Mouse (Mus musculus): Measurements from ENCODE around the gene Atrnl1. TPM values are rescaled to one million over a fixed set of nuclear protein-coding genes. Genes with fewer than 3 reads are reported as not detected.
"Not testable (repeated sequence)": the region's sequence is repeated elsewhere in the genome, so short reads cannot be mapped to it uniquely, and the experiment has no call there.

Gene Atrnl1
- polyA plus RNA-seq, 2 experiments from 2014 or later = 0.13 to 0.33 TPM

DNA sequence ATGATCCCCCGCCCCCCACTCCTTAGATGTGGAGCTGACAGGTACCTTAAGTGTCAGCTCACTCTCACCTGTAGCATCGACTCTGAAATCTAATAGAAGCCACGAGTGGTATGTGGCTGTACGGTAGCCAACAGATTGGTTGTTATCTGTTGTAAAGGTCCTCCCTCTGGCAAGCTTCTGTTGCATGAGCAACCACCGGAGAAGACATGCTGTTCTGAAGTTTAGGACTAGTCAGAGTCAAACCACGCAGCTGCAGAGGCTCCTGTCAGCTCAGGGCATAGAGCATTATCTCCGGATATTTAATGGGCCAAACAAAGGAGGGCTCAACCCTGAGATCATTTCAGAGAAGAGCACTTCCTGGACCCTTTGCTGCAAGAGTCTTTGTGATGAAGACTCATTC is 222.2 kb downstream of the Atrnl1 start:
- no peak for ATAC-seq

GRCm38 (mm10) chr19:57837882-57838281 is 227.0 kb downstream of the Atrnl1 start:
- ATAC-seq = no peak

DNA sequence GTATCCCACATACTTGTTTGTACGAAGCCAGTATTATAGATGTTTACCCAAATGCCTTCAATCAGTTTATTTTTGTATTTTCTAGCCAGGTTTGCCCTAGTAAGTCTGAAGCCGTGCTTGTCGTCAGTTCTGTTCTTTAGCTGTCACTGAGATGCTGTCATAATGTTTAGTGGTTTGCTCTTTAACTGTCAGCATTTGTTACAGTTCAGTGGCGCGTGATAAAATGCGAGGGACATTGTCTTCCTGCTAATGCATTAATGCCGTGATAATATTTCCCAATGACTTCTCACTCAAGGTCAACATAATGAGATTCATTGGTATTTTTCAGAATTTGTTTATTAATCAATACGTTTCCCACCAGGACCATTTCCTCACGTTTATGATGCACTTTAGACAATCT is 227.7 kb downstream of the Atrnl1 start:
- no peak for ATAC-seq

DNA sequence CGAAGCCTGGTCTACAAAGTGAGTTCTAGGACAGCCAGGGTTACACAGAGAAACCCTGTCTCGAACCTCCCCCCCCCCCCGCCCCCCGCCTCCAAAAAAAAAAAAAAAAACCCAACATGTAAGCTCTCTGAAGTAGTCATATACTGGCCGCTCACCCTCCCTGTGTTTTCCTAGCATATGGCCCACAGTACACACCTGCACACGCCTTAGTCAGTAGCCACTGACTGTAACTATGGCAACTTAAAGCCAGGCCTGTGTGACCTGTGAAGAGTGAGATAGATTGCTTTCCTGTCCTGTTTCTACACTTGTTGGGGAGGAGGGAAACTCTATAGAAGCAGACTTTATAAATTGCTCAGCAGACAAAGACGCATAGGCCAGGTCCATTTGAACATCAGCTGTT is 239.1 kb downstream of the Atrnl1 start:
- ATAC-seq = no peak

- ATAC-seq = no peak
Observed at GRCm38 (mm10) chr19:57868350-57868749, 257.5 kb downstream of the Atrnl1 start.

DNA sequence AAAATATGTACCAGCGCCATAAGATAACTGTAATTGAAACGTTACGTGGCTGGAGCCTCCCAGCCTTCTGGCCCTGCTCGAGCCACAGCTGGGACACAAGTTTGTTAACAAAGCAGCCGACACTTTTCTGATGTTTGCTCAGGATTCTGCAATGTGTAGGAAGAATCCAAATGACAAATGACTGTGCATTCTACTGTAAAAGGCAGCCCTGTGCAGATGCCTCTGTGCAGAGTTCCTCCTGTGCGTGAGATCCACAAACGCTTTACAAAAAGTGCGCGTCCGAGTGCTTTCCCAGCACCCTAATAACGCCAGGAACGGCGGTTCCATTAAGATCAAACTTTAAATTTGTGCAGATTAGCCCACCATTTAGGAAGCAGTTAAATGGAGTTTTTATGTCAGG is 260.0 kb downstream of the Atrnl1 start:
- no peak for ATAC-seq

- no peak for ATAC-seq
Observed at GRCm38 (mm10) chr19:57876057-57876456, 265.2 kb downstream of the Atrnl1 start.

GRCm38 (mm10) chr19:57877343-57877742 is 266.5 kb downstream of the Atrnl1 start:
- no peak for ATAC-seq

- ATAC-seq = no peak
Observed at GRCm38 (mm10) chr19:57878583-57878982, 267.7 kb downstream of the Atrnl1 start.

- ATAC-seq = not testable (repeated sequence)
Observed at GRCm38 (mm10) chr19:57879841-57880240, 269.0 kb downstream of the Atrnl1 start.

GRCm38 (mm10) chr19:57881927-57882326 is 271.1 kb downstream of the Atrnl1 start:
- no peak for ATAC-seq

DNA sequence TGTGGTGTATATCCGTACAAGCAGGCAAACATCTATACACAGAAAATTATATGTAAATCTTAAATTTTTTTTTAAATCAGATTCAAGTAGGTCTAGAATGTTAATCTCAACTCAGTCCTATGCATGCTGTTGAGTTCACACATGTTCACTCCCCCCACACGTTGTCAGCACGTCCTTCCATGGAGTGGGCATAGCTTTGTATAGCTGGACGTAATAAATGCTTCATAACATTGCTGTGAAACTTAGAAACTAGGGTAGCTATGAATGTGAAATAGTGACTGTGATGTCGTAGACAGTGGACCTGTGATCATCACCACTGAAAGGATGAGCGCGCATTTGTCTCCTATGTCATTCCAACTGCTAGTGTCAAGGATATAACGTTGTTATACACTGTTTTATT is 278.0 kb downstream of the Atrnl1 start:
- no peak for ATAC-seq

DNA sequence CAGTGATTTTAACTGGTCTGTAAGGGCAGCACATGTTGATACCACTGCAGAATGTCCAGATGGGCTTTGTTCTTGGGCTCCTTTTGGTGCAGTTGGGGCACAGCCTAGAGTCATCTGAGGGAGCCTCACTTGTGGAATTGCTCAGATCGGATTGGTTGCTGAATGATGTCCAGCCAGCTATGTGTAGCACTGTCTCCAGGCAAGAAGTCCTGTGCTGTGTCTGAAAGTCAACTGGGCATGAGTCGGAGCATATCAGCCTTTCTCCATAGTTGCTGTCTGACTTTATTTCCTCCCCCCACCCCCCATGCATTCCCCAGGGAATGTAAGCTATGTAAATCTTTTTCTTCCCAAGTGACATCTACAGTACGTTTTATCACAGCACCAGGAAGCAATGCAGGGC is 278.9 kb downstream of the Atrnl1 start:
- ATAC-seq = no peak

- no peak for ATAC-seq
Observed at GRCm38 (mm10) chr19:57890954-57891353, 280.1 kb downstream of the Atrnl1 start.

DNA sequence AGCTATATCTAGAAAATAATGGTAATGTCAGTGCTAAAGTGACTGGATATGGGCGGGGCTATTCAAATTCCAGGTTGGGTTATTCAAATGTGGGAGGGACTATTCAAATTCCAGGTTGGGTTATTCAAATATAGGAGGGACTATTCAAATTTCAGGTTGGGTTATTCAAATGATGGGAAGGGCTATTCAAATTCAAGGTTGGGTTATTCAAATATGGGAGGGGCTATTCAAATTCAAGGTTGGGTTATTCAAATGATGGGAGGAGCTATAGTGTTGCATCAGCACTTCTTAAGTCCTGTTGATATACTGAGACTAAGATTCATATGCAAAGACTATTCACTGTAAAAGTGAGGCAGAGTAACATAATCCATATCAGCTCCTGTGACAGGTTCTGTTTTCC is 283.4 kb downstream of the Atrnl1 start:
- ATAC-seq = no peak

DNA sequence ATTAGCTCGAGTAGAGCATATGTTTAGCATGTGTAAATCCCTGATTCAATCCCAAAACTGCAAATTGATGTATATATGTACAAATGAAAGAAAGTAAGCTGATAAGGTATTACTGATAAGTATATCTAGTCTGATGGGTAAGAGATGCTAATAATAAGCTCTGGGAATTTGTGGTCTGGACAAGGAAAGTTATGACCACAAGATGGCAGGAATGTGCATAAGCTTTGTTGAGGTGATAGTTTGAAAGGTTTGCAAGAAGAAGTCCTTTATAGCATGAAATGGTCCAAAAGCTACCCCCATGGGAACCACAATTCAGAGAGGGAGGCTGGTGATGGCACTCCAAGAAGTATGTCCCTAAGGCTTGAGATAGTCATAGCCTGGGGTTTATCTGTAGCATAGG is 289.2 kb downstream of the Atrnl1 start:
- ATAC-seq = no peak

- ATAC-seq = no peak
Observed at GRCm38 (mm10) chr19:57909466-57909865, 298.6 kb downstream of the Atrnl1 start.

DNA sequence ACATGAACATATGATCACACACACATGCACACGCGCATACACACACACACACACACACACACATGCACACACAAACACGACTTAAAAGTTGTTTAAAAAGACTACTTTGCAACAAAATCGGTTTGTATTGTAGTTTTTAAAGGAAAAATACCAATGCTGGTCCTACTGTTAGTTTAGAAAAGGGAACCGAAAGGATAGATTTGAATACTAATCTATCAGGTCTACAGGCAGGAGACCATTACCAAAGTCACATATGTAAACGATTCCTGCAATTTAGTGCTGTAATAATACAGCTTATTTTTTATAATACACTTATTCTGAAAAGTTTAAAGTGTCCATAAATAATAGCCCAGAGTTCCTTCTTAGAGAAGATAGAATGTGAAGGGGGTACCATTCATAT is 299.8 kb downstream of the Atrnl1 start:
- ATAC-seq = no peak

DNA sequence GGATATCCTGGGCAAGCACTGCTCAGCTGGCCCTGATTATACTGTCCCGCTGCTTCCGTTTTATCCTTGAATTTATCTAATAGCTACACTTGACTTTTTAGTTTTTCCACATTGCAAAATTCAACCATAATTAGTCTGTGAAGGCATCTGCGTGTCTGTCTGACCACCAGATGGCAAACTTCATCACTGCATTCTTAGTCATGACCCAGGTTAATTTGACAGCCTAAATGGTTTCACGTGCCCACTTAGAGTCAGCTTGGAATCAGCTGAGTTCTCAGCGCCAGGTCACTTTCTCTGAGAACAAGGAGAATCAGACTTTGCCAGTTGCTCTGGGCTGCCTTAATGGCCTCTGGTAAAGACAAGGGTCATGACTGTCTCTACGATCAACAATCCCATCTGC is 305.5 kb downstream of the Atrnl1 start:
- ATAC-seq = no peak

- no peak for ATAC-seq
Observed at GRCm38 (mm10) chr19:57922991-57923390, 312.2 kb downstream of the Atrnl1 start.

DNA sequence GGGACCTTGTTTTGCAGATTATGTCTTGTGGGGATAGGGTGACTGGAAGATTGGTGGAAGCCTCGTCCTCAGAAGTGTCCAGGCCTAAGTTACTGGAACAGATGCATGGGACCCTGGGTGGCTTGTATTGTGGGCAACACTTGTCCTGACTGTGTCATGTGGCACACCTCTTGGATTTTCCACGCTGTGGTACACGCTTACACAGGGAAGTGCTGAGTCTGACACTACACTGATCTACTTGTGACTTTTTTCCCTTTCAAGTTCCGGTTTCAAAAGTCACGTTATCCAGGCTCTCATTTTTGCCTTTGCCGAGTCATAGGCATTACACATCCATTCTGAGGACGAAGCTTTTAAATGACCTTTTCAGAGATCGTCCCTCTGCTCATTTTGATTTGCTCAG is 314.0 kb downstream of the Atrnl1 start:
- ATAC-seq = no peak

GRCm38 (mm10) chr19:57925681-57926080 is 314.8 kb downstream of the Atrnl1 start:
- no peak for ATAC-seq

DNA sequence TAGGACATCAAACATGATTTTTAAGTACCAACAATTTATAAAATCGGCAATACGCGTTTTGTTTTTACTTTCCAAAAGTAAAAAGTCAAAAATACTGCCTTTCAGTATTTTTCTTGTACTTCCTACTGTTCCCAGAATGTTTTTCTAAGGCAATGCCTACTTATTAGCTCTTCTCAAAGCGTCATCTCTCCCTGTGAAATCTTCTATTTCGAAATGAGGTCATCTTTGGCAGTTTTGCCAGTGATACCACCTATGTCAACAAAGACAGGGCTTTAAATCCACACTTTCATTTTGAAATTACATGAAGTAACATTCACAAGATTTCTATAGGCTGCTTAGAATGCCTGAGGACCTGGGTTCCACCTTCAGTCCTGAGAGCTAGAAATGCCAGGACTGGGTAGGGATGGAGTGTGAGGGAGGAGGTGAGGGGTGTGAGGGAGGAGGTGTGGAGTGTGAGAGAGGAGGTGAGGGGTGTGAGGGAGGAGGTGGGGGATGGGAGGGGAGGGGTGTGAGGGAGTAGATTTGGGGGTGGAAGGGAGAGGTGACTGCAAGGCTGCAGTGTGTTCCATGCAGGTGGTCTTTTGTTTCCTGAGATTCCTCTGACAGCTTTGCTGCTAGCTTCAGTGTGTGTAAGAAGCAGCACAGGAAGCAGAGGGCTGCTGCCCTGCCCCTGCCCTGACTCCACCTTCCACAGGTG is 315.5 kb downstream of the Atrnl1 start:
- ATAC-seq = no peak

- ATAC-seq = no peak
Observed at GRCm38 (mm10) chr19:57926941-57927471, 316.2 kb downstream of the Atrnl1 start.
